Mouse (Mus musculus) hindbrain, postnatal 0 days (tissue): ENCODE measurements around the gene Gsap. TPM values are rescaled to one million over a fixed set of nuclear protein-coding genes. Genes with fewer than 3 reads are reported as not detected.
A peak's percentile ranks its signal among the peaks of the same experiment; 100 is the strongest.

Experiments
- ATAC-seq: fragments of 200-750 bp; cut with Nextera tagmentation; 2 replicates; pipeline ENCODE4 v1.8.0; 2017; ENCODE audit warnings: mild to moderate bottlenecking, moderate TSS enrichment, moderate library complexity
- DNase-seq: peaks from one replicate; pipeline ENCODE4 v3.0.0-alpha.2; 2015; ENCODE audit warnings: low spot score
- H3K27ac ChIP-seq: fragments of 300-500 bp; sonication (generic); 2 replicates; pipeline ENCODE4 v1.5.1; 2014; ENCODE audit warnings: mild to moderate bottlenecking
- H3K27me3 ChIP-seq: fragments of 300-500 bp; sonication (generic); 2 replicates; pipeline ENCODE4 v1.6.1; 2014; ENCODE audit warnings: low read length, mixed read lengths; ENCODE audit not compliant: insufficient read depth
- H3K36me3 ChIP-seq: fragments of 300-500 bp; sonication (generic); 2 replicates; pipeline ENCODE4 v1.6.1; 2014; ENCODE audit warnings: low read length, mixed read lengths; ENCODE audit not compliant: insufficient read depth
- H3K4me1 ChIP-seq: fragments of 300-500 bp; sonication (generic); 2 replicates; pipeline ENCODE4 v1.6.1; 2014; ENCODE audit warnings: antibody characterized with exemption, low read length, mixed read lengths; ENCODE audit not compliant: insufficient read depth
- H3K4me2 ChIP-seq: fragments of 300-500 bp; sonication (generic); 2 replicates; pipeline ENCODE4 v1.6.1; 2014; ENCODE audit warnings: low read depth, mild to moderate bottlenecking, low read length, moderate library complexity, mixed read lengths
- H3K4me3 ChIP-seq: fragments of 300-500 bp; sonication (generic); 2 replicates; pipeline ENCODE4 v1.5.1; 2014; ENCODE audit warnings: low read length
- H3K9ac ChIP-seq: fragments of 300-500 bp; sonication (generic); replicated peaks from 2 replicates; pipeline ENCODE4 v1.6.1; 2014; ENCODE audit warnings: mild to moderate bottlenecking, low read length, moderate library complexity, mixed read lengths
- H3K9me3 ChIP-seq: fragments of 300-500 bp; sonication (generic); 2 replicates; pipeline ENCODE4 v1.6.1; 2016; ENCODE audit warnings: low read length, mixed read lengths
- CTCF ChIP-seq: IDR thresholded peaks from 2 replicates; pipeline ENCODE4 v1.5.1; 2016; ENCODE audit warnings: antibody characterized with exemption, control low read depth, low read depth
- WGBS: fragments of 180-500 bp; shearing (Covaris S2); extraction: QIAGEN DNeasy Blood & Tissue Kit; methylation state at CpG from one replicate; pipeline ENCODE4 v1.1.7; 2014; 5-methylcytosine and 5-hydroxymethylcytosine counted together
- polyA plus RNA-seq: library from polyadenylated mRNA; unstranded; fragments of >200 nt; fragmentation: Nextera tagmentation; extraction: Ambion mirVana; gene quantifications from 2 replicates; pipeline ENCODE4 v1.2.1, GENCODE M21; 2015
- total RNA-seq: library from RNA; depleted of rRNA; stranded (reverse); fragments of >200 nt; gene quantifications from 2 replicates; pipeline ENCODE4 v1.2.3, GENCODE M21; 2014

The Gsap gene
- total and polyA plus RNA-seq, 2 experiments from 2014 or later, result 8.3 to 11.0 TPM

- Histone ChIP-seq H3K4me1 (no peaks in the 10 kb centered on the region), H3K36me3 (no peaks in the 10 kb centered on the region), H3K4me3 (no peak overlapping the region), H3K27ac (peak overlapping the region; percentile 79; the same call in 1 of the 2 replicates), H3K9ac (no peak overlapping the region), H3K9me3 (no peaks in the 10 kb centered on the region), H3K27me3 (no peaks in the 10 kb centered on the region), H3K4me2 (no peak overlapping the region)
- DNase-seq (no peak), ATAC-seq (no peak)
- 71% methylated on average over 8 of the region's 8 CpGs for WGBS
- no peak for TF ChIP-seq CTCF
Measured at GRCm38 (mm10) chr5:21264352-21265021, 78.4 kb downstream of the Gsap start.

DNA sequence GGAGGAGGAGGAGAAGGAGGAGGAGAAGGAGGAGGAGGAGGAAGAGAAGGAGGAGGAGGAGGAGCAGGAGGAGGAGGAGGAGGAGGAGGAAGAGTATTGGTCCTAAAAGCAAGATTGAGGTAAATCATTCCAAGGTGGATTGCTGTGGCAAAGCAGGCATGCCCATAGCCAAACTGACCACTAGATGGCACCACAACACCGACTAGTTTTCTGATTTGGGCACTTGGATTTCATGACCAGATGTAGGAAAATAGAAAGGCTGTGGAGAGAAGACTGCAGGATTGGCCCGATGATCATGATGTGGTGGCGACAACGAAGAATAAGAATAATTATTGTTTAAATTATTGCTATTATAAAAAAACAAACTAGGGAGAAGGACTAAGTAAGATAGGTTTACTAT is 79.0 kb downstream of the Gsap start:
- TF ChIP-seq CTCF, result peak; percentile 93
- Histone ChIP-seq H3K4me1 (no peaks in the 10 kb centered on the region), H3K36me3 (no peaks in the 10 kb centered on the region), H3K9me3 (no peaks in the 10 kb centered on the region), H3K4me3 (no peak overlapping the region), H3K4me2 (no peak overlapping the region), H3K27ac (no peak overlapping the region), H3K9ac (no peak overlapping the region), H3K27me3 (no peaks in the 10 kb centered on the region)
- ATAC-seq, result peak; percentile 66
- 14% methylated on average over 4 of the region's 4 CpGs for WGBS
- DNase-seq, result peak; percentile 96

DNA sequence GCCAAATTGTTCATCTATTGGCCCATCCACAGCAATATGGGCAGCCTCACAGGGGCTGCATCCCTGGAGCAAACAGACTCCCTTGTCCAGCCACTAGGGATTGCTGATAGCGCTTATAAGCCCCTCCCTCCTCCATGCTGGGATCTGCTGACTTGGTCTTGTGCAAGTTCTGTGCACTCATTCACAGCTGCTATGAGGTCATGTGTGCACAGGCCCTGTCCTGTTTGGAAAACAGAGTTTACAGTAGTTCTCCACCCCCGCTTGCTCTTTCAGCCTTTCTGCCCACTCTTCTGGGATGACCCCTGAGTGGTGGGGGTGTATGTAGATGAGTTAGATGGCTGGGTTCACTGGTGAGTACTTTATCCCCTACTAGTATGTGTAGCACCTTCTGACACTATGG is 81.0 kb downstream of the Gsap start:
- no peak overlapping the region for H3K9ac ChIP-seq
- no peaks in the 10 kb centered on the region for H3K27me3 ChIP-seq
- no peak overlapping the region for H3K27ac ChIP-seq
- no peaks in the 10 kb centered on the region for H3K9me3 ChIP-seq
- ATAC-seq (no peak), DNase-seq (no peak)
- H3K36me3 ChIP-seq, result no peaks in the 10 kb centered on the region
- TF ChIP-seq CTCF, result no peak
- 78% methylated on average over 2 of the region's 2 CpGs for WGBS
- no peak overlapping the region for H3K4me3 ChIP-seq
- H3K4me1 ChIP-seq, result no peaks in the 10 kb centered on the region
- no peak overlapping the region for H3K4me2 ChIP-seq

DNA sequence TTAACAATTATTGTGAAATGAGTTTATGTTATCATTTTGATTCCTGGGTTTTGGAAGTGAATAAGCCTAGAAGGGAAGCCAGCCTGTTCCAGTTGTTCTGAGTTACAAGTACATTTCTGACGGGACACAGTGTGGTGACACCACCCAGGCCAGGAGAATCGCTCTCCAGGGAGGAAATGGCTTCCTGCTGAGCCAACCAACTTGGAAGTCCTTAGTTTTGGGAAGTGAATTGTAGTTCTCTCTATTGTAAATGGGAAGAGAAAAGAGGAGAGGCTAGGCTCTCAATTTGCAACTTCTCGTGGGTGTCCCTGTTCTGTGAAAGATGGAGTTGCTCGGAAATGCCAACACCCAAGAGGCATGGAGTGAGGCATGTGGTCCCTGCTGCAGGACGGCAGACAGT is 83.4 kb downstream of the Gsap start:
- Histone ChIP-seq H3K9me3 (no peaks in the 10 kb centered on the region), H3K4me1 (no peaks in the 10 kb centered on the region), H3K9ac (no peak overlapping the region), H3K27ac (no peak overlapping the region), H3K4me3 (no peak overlapping the region), H3K36me3 (no peaks in the 10 kb centered on the region), H3K4me2 (no peak overlapping the region), H3K27me3 (no peaks in the 10 kb centered on the region)
- whole genome bisulfite sequencing, result 74% methylated on average over 5 of the region's 5 CpGs
- no peak for TF ChIP-seq CTCF
- ATAC-seq (no peak), DNase-seq (no peak)

DNA sequence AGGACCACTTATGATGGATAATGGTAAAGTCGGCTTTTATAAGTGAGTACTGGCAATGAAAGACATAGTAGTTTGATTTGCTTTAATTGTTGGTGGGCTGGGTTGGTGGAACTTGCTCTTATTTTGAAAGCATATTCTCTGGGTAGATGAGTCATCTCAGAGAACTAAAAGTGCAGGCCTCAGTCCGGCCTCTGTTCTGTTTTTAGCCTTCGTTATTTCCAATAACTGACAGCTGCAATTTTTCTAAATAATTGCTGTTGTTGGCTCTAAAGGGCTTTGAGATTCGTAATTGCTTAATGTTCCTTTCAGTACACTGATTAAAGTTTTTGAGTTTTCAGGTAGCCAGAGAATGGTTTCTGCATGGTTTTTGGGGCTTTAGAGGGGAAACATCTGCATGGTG is 84.7 kb downstream of the Gsap start:
- no peaks in the 10 kb centered on the region for H3K9me3 ChIP-seq
- no peak overlapping the region for H3K9ac ChIP-seq
- TF ChIP-seq CTCF, result no peak
- H3K36me3 ChIP-seq, result no peaks in the 10 kb centered on the region
- no peaks in the 10 kb centered on the region for H3K27me3 ChIP-seq
- H3K4me2 ChIP-seq, result no peak overlapping the region
- DNase-seq, result no peak
- H3K27ac ChIP-seq, result no peak overlapping the region
- 82% methylated on average over 4 of the region's 4 CpGs for WGBS
- H3K4me3 ChIP-seq, result no peak overlapping the region
- no peak for ATAC-seq
- no peaks in the 10 kb centered on the region for H3K4me1 ChIP-seq

- Histone ChIP-seq H3K4me1 (no peaks in the 10 kb centered on the region), H3K27ac (no peak overlapping the region), H3K9ac (no peak overlapping the region), H3K4me3 (no peak overlapping the region), H3K9me3 (no peaks in the 10 kb centered on the region), H3K4me2 (no peak overlapping the region), H3K27me3 (no peaks in the 10 kb centered on the region), H3K36me3 (no peaks in the 10 kb centered on the region)
- DNase-seq (no peak), ATAC-seq (0 out of 2 replicates have a peak, but pooled peaks have one; percentile 58)
- WGBS, result 44% methylated on average over 9 of the region's 9 CpGs
- no peak for TF ChIP-seq CTCF
Measured at GRCm38 (mm10) chr5:21271386-21272354, 85.6 kb downstream of the Gsap start.
